Mouse (Mus musculus) kidney, postnatal 10 days (tissue): ENCODE results near the gene Rnase2b.
A peak's percentile ranks its signal among the peaks of the same experiment; 100 is the strongest.
"Not testable (repeated sequence)": the region's sequence is repeated elsewhere in the genome, so short reads cannot be mapped to it uniquely, and the experiment has no call there.

Experiments used
- DNase-seq: peaks from one replicate; pipeline ENCODE4 v3.0.0; 2021; ENCODE audit warnings: mixed read lengths

Gene Rnase2b

GRCm38 (mm10) chr14:51161976-51162375 lies at the start of gene Rnase2b:
Gene Rnase2b (plus strand): TSS chr14:51162260.
- DNase-seq, result not testable (repeated sequence)

- DNase-seq, result no peak
Observed at GRCm38 (mm10) chr14:51113476-51113875, 48.6 kb upstream of the Rnase2b start.

GRCm38 (mm10) chr14:51113916-51114560 lies 48.0 kb upstream of the Rnase2b start, which contains the start of gene Eddm3b:
Gene Eddm3b (plus strand): TSS chr14:51114426.
- peak; percentile 22 for DNase-seq

- no peak for DNase-seq
Observed at GRCm38 (mm10) chr14:51125684-51126083, 36.4 kb upstream of the Rnase2b start.

GRCm38 (mm10) chr14:51127648-51128258 lies 34.3 kb upstream of the Rnase2b start:
- no peak for DNase-seq

GRCm38 (mm10) chr14:51128775-51129623 lies 33.1 kb upstream of the Rnase2b start:
- DNase-seq, result no peak

GRCm38 (mm10) chr14:51129624-51129975 lies 32.5 kb upstream of the Rnase2b start:
- DNase-seq, result no peak

GRCm38 (mm10) chr14:51130315-51130940 lies 31.6 kb upstream of the Rnase2b start:
- DNase-seq, result no peak

GRCm38 (mm10) chr14:51131086-51131815 lies 30.8 kb upstream of the Rnase2b start:
- DNase-seq, result no peak

GRCm38 (mm10) chr14:51132372-51132771 lies 29.7 kb upstream of the Rnase2b start:
- DNase-seq, result no peak

- DNase-seq, result no peak
Observed at GRCm38 (mm10) chr14:51140342-51140741, 21.7 kb upstream of the Rnase2b start.

- DNase-seq, result no peak
Observed at GRCm38 (mm10) chr14:51142119-51142518, 19.9 kb upstream of the Rnase2b start.

GRCm38 (mm10) chr14:51142568-51142967 lies 19.5 kb upstream of the Rnase2b start:
- DNase-seq, result no peak

GRCm38 (mm10) chr14:51143287-51143686 lies 18.8 kb upstream of the Rnase2b start:
- DNase-seq, result no peak

- DNase-seq, result no peak
Observed at GRCm38 (mm10) chr14:51143937-51144336, 18.1 kb upstream of the Rnase2b start.

GRCm38 (mm10) chr14:51144451-51144850 lies 17.6 kb upstream of the Rnase2b start:
- no peak for DNase-seq

GRCm38 (mm10) chr14:51145521-51145920 lies 16.5 kb upstream of the Rnase2b start:
- no peak for DNase-seq

GRCm38 (mm10) chr14:51146685-51147084 lies 15.4 kb upstream of the Rnase2b start, which contains the start of gene Rnase1:
Gene Rnase1 (minus strand): TSS chr14:51146785.
- no peak for DNase-seq

GRCm38 (mm10) chr14:51148006-51148405 lies 14.1 kb upstream of the Rnase2b start:
- DNase-seq, result no peak

- no peak for DNase-seq
Observed at GRCm38 (mm10) chr14:51149164-51149563, 12.9 kb upstream of the Rnase2b start.

- DNase-seq, result no peak
Observed at GRCm38 (mm10) chr14:51150206-51150831, 11.7 kb upstream of the Rnase2b start.
